Mouse (Mus musculus) MEL (cell line): Measurements from ENCODE around the gene Adamtsl5. TPM values are rescaled to one million over a fixed set of nuclear protein-coding genes. Genes with fewer than 3 reads are reported as not detected.

Experiments
- DNase-seq: peaks from one replicate; pipeline ENCODE4 v3.0.0; 2011; ENCODE audit warnings: low read depth, low spot score
- H3K27ac ChIP-seq: 2 replicates; pipeline ENCODE4 v1.5.1; 2012; ENCODE audit warnings: low read depth, mild to moderate bottlenecking, control low read depth, low read length, moderate library complexity; ENCODE audit not compliant: control insufficient read depth
- H3K27me3 ChIP-seq, 2 experiments: fragments of 150-350 bp in 1 of 2; sonication (generic) in 1 of 2; 2 replicates each; pipeline ENCODE4 v1.6.1; 2012; ENCODE audit warnings: low read length in 2 of 2, mild to moderate bottlenecking in 2 of 2, improper control_type of control experiment in 1 of 2, moderate library complexity in 1 of 2; ENCODE audit not compliant: insufficient read depth in 2 of 2, control insufficient read depth in 1 of 2
- H3K36me3 ChIP-seq, 2 experiments: 2 replicates each; pipeline ENCODE4 v1.6.1; 2012 to 2014; ENCODE audit warnings: low read length in 2 of 2, improper control_type of control experiment in 1 of 2, inconsistent platforms in 1 of 2, mild to moderate bottlenecking in 1 of 2; ENCODE audit not compliant: insufficient read depth in 2 of 2, control insufficient read depth in 1 of 2
- H3K4me1 ChIP-seq, 2 experiments: fragments of 150-350 bp in 1 of 2; sonication (generic) in 1 of 2; 2 replicates each; pipeline ENCODE4 v1.6.1; 2012; ENCODE audit warnings: low read length in 2 of 2, improper control_type of control experiment in 1 of 2, mild to moderate bottlenecking in 1 of 2; ENCODE audit not compliant: insufficient read depth in 2 of 2, control insufficient read depth in 1 of 2
- H3K4me3 ChIP-seq, 2 experiments: fragments of 150-350 bp in 1 of 2; sonication (generic) in 1 of 2; 2 replicates each; pipeline ENCODE4 v1.5.1; 2012; ENCODE audit warnings: low read depth in 2 of 2, low read length in 2 of 2, mild to moderate bottlenecking in 2 of 2, moderate library complexity in 2 of 2, control low read depth in 1 of 2, improper control_type of control experiment in 1 of 2; ENCODE audit not compliant: control insufficient read depth in 1 of 2, insufficient read depth in 1 of 2
- H3K79me2 ChIP-seq: 2 replicates; pipeline ENCODE4 v1.6.1; 2012; ENCODE audit warnings: mild to moderate bottlenecking, low read length, moderate library complexity; ENCODE audit not compliant: control insufficient read depth, poor library complexity, insufficient read depth
- H3K9ac ChIP-seq: 2 replicates; pipeline ENCODE4 v1.6.1; 2012; ENCODE audit warnings: low read depth, mild to moderate bottlenecking, control low read depth, low read length, moderate library complexity; ENCODE audit not compliant: control insufficient read depth, poor library complexity, severe bottlenecking
- H3K9me3 ChIP-seq: fragments of 150-350 bp; sonication (generic); replicated peaks from 2 replicates; pipeline ENCODE4 v1.6.1; 2012; ENCODE audit warnings: mild to moderate bottlenecking, low read length, improper control_type of control experiment, moderate library complexity; ENCODE audit not compliant: insufficient read depth
- E2F4 ChIP-seq: IDR thresholded peaks from 2 replicates; pipeline ENCODE4 v1.6.1; 2011; ENCODE audit warnings: low read depth, low read length, improper control_type of control experiment, borderline replicate concordance
- EP300 ChIP-seq, 2 experiments: IDR thresholded peaks; 2 replicates each; pipeline ENCODE4 v1.6.1; 2011; ENCODE audit warnings: improper control_type of control experiment in 2 of 2, low read length in 2 of 2, low read depth in 1 of 2, mild to moderate bottlenecking in 1 of 2
- ETS1 ChIP-seq: IDR thresholded peaks from 2 replicates; pipeline ENCODE4 v1.6.1; 2012; ENCODE audit warnings: low read depth, mild to moderate bottlenecking, inconsistent platforms, low read length, improper control_type of control experiment, moderate library complexity
- GABPA ChIP-seq: IDR thresholded peaks from 2 replicates; pipeline ENCODE4 v1.6.1; 2012; ENCODE audit warnings: low read depth, mild to moderate bottlenecking, inconsistent platforms, low read length, improper control_type of control experiment, moderate library complexity
- GATA1 ChIP-seq: IDR thresholded peaks from 2 replicates; pipeline ENCODE4 v1.6.1; 2011; ENCODE audit warnings: low read depth, low read length, improper control_type of control experiment
- HCFC1 ChIP-seq: IDR thresholded peaks from 2 replicates; pipeline ENCODE4 v1.6.1; 2012; ENCODE audit warnings: low read depth, mild to moderate bottlenecking, inconsistent platforms, low read length, improper control_type of control experiment, moderate library complexity
- JUND ChIP-seq: IDR thresholded peaks from 2 replicates; pipeline ENCODE4 v1.6.1; 2011; ENCODE audit warnings: low read depth, mild to moderate bottlenecking, improper control_type of control experiment, low read length
- KAT2A ChIP-seq: conservative IDR thresholded peaks from 2 replicates; pipeline ENCODE4 v1.6.1; 2012; ENCODE audit warnings: low read depth, low read length, improper control_type of control experiment, inconsistent platforms
- MAFK ChIP-seq: IDR thresholded peaks from 2 replicates; pipeline ENCODE4 v1.6.1; 2011; ENCODE audit warnings: low read depth, mild to moderate bottlenecking, low read length, improper control_type of control experiment, borderline replicate concordance
- MEF2A ChIP-seq: IDR thresholded peaks from 2 replicates; pipeline ENCODE4 v1.6.1; 2014; ENCODE audit warnings: low read depth, mild to moderate bottlenecking, inconsistent platforms, low read length, improper control_type of control experiment; ENCODE audit not compliant: poor library complexity, insufficient replicate concordance, severe bottlenecking; ENCODE audit errors: extremely low read depth
- MXI1 ChIP-seq: IDR thresholded peaks from 2 replicates; pipeline ENCODE4 v1.6.1; 2011; ENCODE audit warnings: mild to moderate bottlenecking, low read depth, low read length, improper control_type of control experiment
- MYB ChIP-seq: IDR thresholded peaks from 2 replicates; pipeline ENCODE4 v1.6.1; 2011; ENCODE audit warnings: mild to moderate bottlenecking, low read depth, low read length, improper control_type of control experiment
- NELFE ChIP-seq: IDR thresholded peaks from 2 replicates; pipeline ENCODE4 v1.6.1; 2011; ENCODE audit warnings: low read depth, low read length, improper control_type of control experiment
- POLR2AphosphoS2 ChIP-seq: IDR thresholded peaks from 2 replicates; pipeline ENCODE4 v1.6.1; 2011; ENCODE audit warnings: low read length, improper control_type of control experiment
- POLR2AphosphoS5 ChIP-seq: IDR thresholded peaks from 2 replicates; pipeline ENCODE4 v1.6.1; 2012; ENCODE audit warnings: low read depth, borderline replicate concordance, mild to moderate bottlenecking, inconsistent platforms, low read length, moderate library complexity, mixed read lengths
- RCOR1 ChIP-seq: IDR thresholded peaks from 2 replicates; pipeline ENCODE4 v1.6.1; 2012; ENCODE audit warnings: low read depth, mild to moderate bottlenecking, inconsistent platforms, low read length, improper control_type of control experiment
- TAL1 ChIP-seq: IDR thresholded peaks from 2 replicates; pipeline ENCODE4 v1.6.1; 2012; ENCODE audit warnings: mild to moderate bottlenecking, inconsistent platforms, low read length, moderate library complexity, mixed read lengths
- TBP ChIP-seq: IDR thresholded peaks from 2 replicates; pipeline ENCODE4 v1.8.0; 2011; ENCODE audit warnings: low read depth, low read length, improper control_type of control experiment
- TCF12 ChIP-seq: IDR thresholded peaks from 2 replicates; pipeline ENCODE4 v1.6.1; 2014; ENCODE audit warnings: low read depth, mild to moderate bottlenecking, inconsistent platforms, low read length, improper control_type of control experiment, moderate library complexity
- UBTF ChIP-seq: IDR thresholded peaks from 2 replicates; pipeline ENCODE4 v1.6.1; 2012; ENCODE audit warnings: low read depth, mild to moderate bottlenecking, inconsistent platforms, low read length, improper control_type of control experiment, moderate library complexity, borderline replicate concordance; ENCODE audit not compliant: insufficient read depth
- USF1 ChIP-seq: IDR thresholded peaks from 2 replicates; pipeline ENCODE4 v1.6.1; 2014; ENCODE audit warnings: low read depth, mild to moderate bottlenecking, inconsistent platforms, low read length, improper control_type of control experiment, moderate library complexity
- USF2 ChIP-seq, 2 experiments: IDR thresholded peaks; 2 replicates each; pipeline ENCODE4 v1.6.1; 2011 to 2012; ENCODE audit warnings: improper control_type of control experiment in 2 of 2, low read length in 2 of 2, borderline replicate concordance in 1 of 2, inconsistent platforms in 1 of 2, low read depth in 1 of 2, mild to moderate bottlenecking in 1 of 2; ENCODE audit not compliant: insufficient read depth in 1 of 2
- ZMIZ1 ChIP-seq: IDR thresholded peaks from 2 replicates; pipeline ENCODE4 v1.6.1; 2012; ENCODE audit warnings: low read depth, mild to moderate bottlenecking, inconsistent platforms, low read length, improper control_type of control experiment, moderate library complexity
- ZNF384 ChIP-seq: IDR thresholded peaks from 2 replicates; pipeline ENCODE4 v1.6.1; 2012; ENCODE audit warnings: low read depth, mild to moderate bottlenecking, inconsistent platforms, low read length, improper control_type of control experiment
- polyA plus RNA-seq, 2 experiments: library from polyadenylated mRNA; stranded (reverse) in 1 of 2; unstranded in 1 of 2; fragments of >175 nt in 1 of 2; fragments of >200 nt in 1 of 2; gene quantifications; 2 replicates each; pipeline versions ENCODE4 v1.2.1 to v1.2.4; 2012; ENCODE audit warnings: low replicate concordance in 2 of 2, low read depth in 1 of 2; ENCODE audit not compliant: insufficient read length in 2 of 2, insufficient read depth in 1 of 2, missing spikeins in 1 of 2
- total RNA-seq: library from RNA; depleted of rRNA; stranded (reverse); fragments of 300-350 nt; gene quantifications from 2 replicates; pipeline ENCODE4 v1.2.3, GENCODE M21; 2012

The Adamtsl5 gene
- total and polyA plus RNA-seq, 3 experiments: 3.9 to 16.5 TPM; not detected in 1

DNA sequence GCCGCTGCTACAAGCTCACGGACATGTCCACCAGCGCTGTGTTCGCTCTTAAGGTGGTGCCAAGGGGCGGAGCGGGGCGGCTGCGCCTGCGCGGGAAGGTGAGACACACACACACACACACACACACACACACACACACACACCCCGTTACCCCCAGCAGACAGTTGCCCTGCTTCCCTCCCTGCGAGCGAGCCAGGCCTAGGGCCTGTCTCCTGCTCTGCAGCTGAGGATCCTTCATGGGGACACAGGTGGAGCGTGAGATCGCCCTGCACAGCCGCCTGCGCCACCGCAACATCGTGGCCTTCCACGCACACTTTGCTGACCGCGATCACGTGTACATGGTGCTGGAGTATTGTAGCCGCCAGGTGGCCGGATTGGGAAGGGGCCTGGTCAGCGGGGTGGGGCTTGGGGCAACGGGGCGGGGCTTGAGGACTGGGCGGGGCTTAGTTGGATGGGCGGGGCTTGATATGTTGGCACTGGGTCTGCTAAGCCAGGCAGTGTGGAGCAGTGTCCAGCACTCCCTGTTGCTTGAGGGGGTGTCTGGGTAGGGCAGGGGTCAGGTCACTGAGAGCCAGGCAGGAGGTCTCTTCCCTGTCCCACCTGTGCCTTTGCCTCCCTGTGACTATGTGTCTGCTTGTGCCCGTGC lies 9.9 kb upstream of the Adamtsl5 start:
- peaks cover 4 to 5% of the 10 kb centered on the region in 2 experiments for H3K4me1 ChIP-seq
- no peaks in the 10 kb centered on the region for H3K79me2 ChIP-seq
- H3K27me3 ChIP-seq: no peaks in the 10 kb centered on the region
- no peaks in the 10 kb centered on the region for H3K9me3 ChIP-seq
- TF ChIP-seq TCF12 (no peak), MYB (no peak), JUND (no peak), TBP (no peak), MXI1 (no peak), UBTF (no peak), USF1 (no peak), ZMIZ1 (no peak), EP300 (IDR thresholded peaks at IDR 0.05; ENCODE audit: low read depth in 1 of 2, low read length in 2 of 2) (no peak), NELFE (no peak), RCOR1 (no peak), GABPA (no peak), POLR2AphosphoS2 (no peak), HCFC1 (no peak), POLR2AphosphoS5 (no peak), KAT2A (no peak)
- no peak overlapping the region for H3K27ac ChIP-seq
- DNase-seq: no peak
- H3K36me3 ChIP-seq: peaks cover 0 to 1% of the 10 kb centered on the region in 2 experiments; a peak in 1 of 4 replicates
- H3K4me3 ChIP-seq: no peak overlapping the region
- H3K9ac ChIP-seq: no peak overlapping the region

DNA sequence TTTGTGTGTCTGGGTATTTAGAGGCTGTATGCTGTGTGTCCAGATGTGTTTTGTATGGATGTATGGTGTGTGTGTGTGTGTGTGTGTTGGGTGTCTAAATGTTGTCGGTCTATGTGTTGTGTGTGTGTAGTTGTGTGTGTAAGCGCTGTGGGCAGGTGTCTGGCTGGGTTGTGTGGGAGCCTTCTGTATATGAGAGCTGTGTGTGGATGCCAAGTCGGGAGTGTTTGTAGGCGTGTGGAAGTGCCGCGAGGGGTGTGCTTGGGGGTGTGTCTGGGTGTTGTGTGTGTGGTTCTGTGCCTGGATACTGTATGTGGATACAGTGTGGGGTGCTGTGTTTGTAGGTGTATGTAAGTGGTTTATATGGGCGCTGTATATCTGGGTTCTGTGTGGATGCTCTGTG lies 9.1 kb upstream of the Adamtsl5 start:
- H3K36me3 ChIP-seq: peaks cover 0 to 7% of the 10 kb centered on the region in 2 experiments; a peak in 2 of 4 replicates
- H3K9ac ChIP-seq: no peak overlapping the region
- H3K27ac ChIP-seq: no peak overlapping the region
- no peaks in the 10 kb centered on the region for H3K79me2 ChIP-seq
- no peak for TF ChIP-seq EP300 (IDR thresholded peaks at IDR 0.05; ENCODE audit: low read depth in 1 of 2, low read length in 2 of 2)
- TF ChIP-seq TBP: no peak
- TF ChIP-seq ETS1: no peak
- TF ChIP-seq GABPA: no peak
- no peak for TF ChIP-seq GATA1
- no peak for TF ChIP-seq E2F4
- no peak for TF ChIP-seq TAL1
- TF ChIP-seq MAFK: no peak
- no peak for TF ChIP-seq ZNF384
- no peak for TF ChIP-seq MXI1
- TF ChIP-seq UBTF: no peak
- TF ChIP-seq MEF2A: no peak
- TF ChIP-seq TCF12: no peak
- TF ChIP-seq KAT2A: no peak
- TF ChIP-seq POLR2AphosphoS5: no peak
- no peak for TF ChIP-seq USF2 (IDR thresholded peaks at IDR 0.05; ENCODE audit: borderline replicate concordance in 1 of 2, insufficient read depth in 1 of 2, low read depth in 1 of 2, low read length in 2 of 2)
- H3K9me3 ChIP-seq: no peaks in the 10 kb centered on the region
- H3K27me3 ChIP-seq: no peaks in the 10 kb centered on the region
- H3K4me3 ChIP-seq: no peak overlapping the region
- peaks cover 11 to 13% of the 10 kb centered on the region in 2 experiments for H3K4me1 ChIP-seq
- DNase-seq: no peak
